Mouse (Mus musculus): ENCODE measurements around the gene Aph1a. TPM values are rescaled to one million over a fixed set of nuclear protein-coding genes. Genes with fewer than 3 reads are reported as not detected.
"Not testable (repeated sequence)": the region's sequence is repeated elsewhere in the genome, so short reads cannot be mapped to it uniquely, and the experiment has no call there.

Aph1a gene
- 106 TPM for polyA plus RNA-seq (2012; fragmentation: generic; extraction: Trizol)

GRCm38 (mm10) chr3:95893606-95894316, at the start of gene Aph1a:
Gene Aph1a (plus strand): TSS chr3:95893969.
- peak within 1 kb of the TSS; percentile 81 for H3K4me3 ChIP-seq
- not testable (repeated sequence) for H3ac ChIP-seq (ENCODE audit: control insufficient read depth, insufficient read length); H3K27me3 ChIP-seq (ENCODE audit: control insufficient read depth, insufficient read depth, insufficient read length); H3K36me3 ChIP-seq (ENCODE audit: control insufficient read depth, insufficient read depth)
- peaks cover 14% of the 10 kb centered on the region for H3K79me2 ChIP-seq (ENCODE audit: control insufficient read depth, insufficient read depth)
- peak within 1 kb of the TSS; percentile 91 for H3K4me2 ChIP-seq (ENCODE audit: low read depth)

- no peak overlapping the region for H3ac ChIP-seq (ENCODE audit: control insufficient read depth, insufficient read length)
- H3K27me3 ChIP-seq (ENCODE audit: control insufficient read depth, insufficient read depth, insufficient read length) = no peaks in the 10 kb centered on the region
- peaks cover 20% of the 10 kb centered on the region for H3K79me2 ChIP-seq (ENCODE audit: control insufficient read depth, insufficient read depth)
- H3K4me3 ChIP-seq = no peak overlapping the region
- H3K36me3 ChIP-seq (ENCODE audit: control insufficient read depth, insufficient read depth) = peaks cover 70% of the 10 kb centered on the region
- H3K4me2 ChIP-seq (ENCODE audit: low read depth) = no peak overlapping the region
- no peak for TF ChIP-seq TCF12 (IDR thresholded peaks at IDR 0.05; ENCODE audit: insufficient read depth, poor library complexity, severe bottlenecking)
- no peak for TF ChIP-seq REST (IDR thresholded peaks at IDR 0.05; ENCODE audit: insufficient read depth, insufficient read length)
- no peak for TF ChIP-seq USF1 (IDR thresholded peaks at IDR 0.05; ENCODE audit: low read depth)
- no peak for TF ChIP-seq CEBPB (IDR thresholded peaks at IDR 0.05; ENCODE audit: insufficient read depth, poor library complexity, severe bottlenecking)
- TF ChIP-seq MYOG (IDR thresholded peaks at IDR 0.05; ENCODE audit: control insufficient read depth in 1 of 3, insufficient read depth in 1 of 3, insufficient read length in 2 of 3, low read depth in 2 of 3) = no peak
- TF ChIP-seq E2F4 (IDR thresholded peaks at IDR 0.05; ENCODE audit: insufficient read depth) = no peak
- no peak for TF ChIP-seq TCF3 (IDR thresholded peaks at IDR 0.05; ENCODE audit: insufficient read length, low read depth)
- TF ChIP-seq POLR2AphosphoS2 (IDR thresholded peaks at IDR 0.05; ENCODE audit: insufficient read length, low read depth) = no peak
- no peak for TF ChIP-seq MAX (IDR thresholded peaks at IDR 0.05; ENCODE audit: low read depth)
- TF ChIP-seq MYOD1 (IDR thresholded peaks at IDR 0.05; ENCODE audit: control insufficient read depth in 1 of 3, insufficient read length in 2 of 3, low read depth in 2 of 3) = no peak
- TF ChIP-seq POLR2A (IDR thresholded peaks at IDR 0.05; ENCODE audit: insufficient read length, low read depth) = no peak
- TF ChIP-seq SRF (IDR thresholded peaks at IDR 0.05; ENCODE audit: control insufficient read depth, insufficient read length, low read depth) = no peak
Observed at GRCm38 (mm10) chr3:95850611-95851010, 43.2 kb upstream of the Aph1a start.

- Histone ChIP-seq H3K4me2 (ENCODE audit: low read depth) (no peak overlapping the region), H3K4me3 (no peak overlapping the region), H3ac (ENCODE audit: control insufficient read depth, insufficient read length) (no peak overlapping the region)
Observed at GRCm38 (mm10) chr3:95851317-95851716, 42.5 kb upstream of the Aph1a start.

GRCm38 (mm10) chr3:95855502-95856089, 38.2 kb upstream of the Aph1a start, which contains the start of gene Prpf3:
Gene Prpf3 (minus strand): TSS chr3:95855885.
- Histone ChIP-seq H3K4me2 (ENCODE audit: low read depth) (peak within 1 kb of the TSS; percentile 79), H3ac (ENCODE audit: control insufficient read depth, insufficient read length) (peak within 1 kb of the TSS; percentile 16), H3K36me3 (ENCODE audit: control insufficient read depth, insufficient read depth) (peaks cover 26% of the 10 kb centered on the region), H3K79me2 (ENCODE audit: control insufficient read depth, insufficient read depth) (peaks cover 20% of the 10 kb centered on the region), H3K4me3 (peak within 1 kb of the TSS; percentile 70), H3K27me3 (ENCODE audit: control insufficient read depth, insufficient read depth, insufficient read length) (no peaks in the 10 kb centered on the region)
- TF ChIP-seq TCF3 (IDR thresholded peaks at IDR 0.05; ENCODE audit: insufficient read length, low read depth) (no peak), CEBPB (IDR thresholded peaks at IDR 0.05; ENCODE audit: insufficient read depth, poor library complexity, severe bottlenecking) (no peak), POLR2A (IDR thresholded peaks at IDR 0.05; ENCODE audit: insufficient read length, low read depth) (peak; percentile 99), MYOG (IDR thresholded peaks at IDR 0.05; ENCODE audit: control insufficient read depth in 1 of 3, insufficient read depth in 1 of 3, insufficient read length in 2 of 3, low read depth in 2 of 3) (peak in 2 of 3 experiments; percentile 10 to 50), SRF (IDR thresholded peaks at IDR 0.05; ENCODE audit: control insufficient read depth, insufficient read length, low read depth) (no peak), MYOD1 (IDR thresholded peaks at IDR 0.05; ENCODE audit: control insufficient read depth in 1 of 3, insufficient read length in 2 of 3, low read depth in 2 of 3) (no peak), MAX (IDR thresholded peaks at IDR 0.05; ENCODE audit: low read depth) (peak; percentile 47), REST (IDR thresholded peaks at IDR 0.05; ENCODE audit: insufficient read depth, insufficient read length) (no peak), E2F4 (IDR thresholded peaks at IDR 0.05; ENCODE audit: insufficient read depth) (peak; percentile 11), TCF12 (IDR thresholded peaks at IDR 0.05; ENCODE audit: insufficient read depth, poor library complexity, severe bottlenecking) (no peak), POLR2AphosphoS2 (IDR thresholded peaks at IDR 0.05; ENCODE audit: insufficient read length, low read depth) (peak; percentile 95), USF1 (IDR thresholded peaks at IDR 0.05; ENCODE audit: low read depth) (peak; percentile 96)

More at GRCm38 (mm10) chr3:95851317-95851716, 42.5 kb upstream of the Aph1a start:
- H3K79me2 ChIP-seq (ENCODE audit: control insufficient read depth, insufficient read depth) = peaks cover 20% of the 10 kb centered on the region
- H3K27me3 ChIP-seq (ENCODE audit: control insufficient read depth, insufficient read depth, insufficient read length) = no peaks in the 10 kb centered on the region
- H3K36me3 ChIP-seq (ENCODE audit: control insufficient read depth, insufficient read depth) = peaks cover 65% of the 10 kb centered on the region
- TF ChIP-seq USF1 (IDR thresholded peaks at IDR 0.05; ENCODE audit: low read depth) (no peak), TCF12 (IDR thresholded peaks at IDR 0.05; ENCODE audit: insufficient read depth, poor library complexity, severe bottlenecking) (no peak), SRF (IDR thresholded peaks at IDR 0.05; ENCODE audit: control insufficient read depth, insufficient read length, low read depth) (no peak), MAX (IDR thresholded peaks at IDR 0.05; ENCODE audit: low read depth) (no peak), CEBPB (IDR thresholded peaks at IDR 0.05; ENCODE audit: insufficient read depth, poor library complexity, severe bottlenecking) (no peak)

- Histone ChIP-seq H3K27me3 (ENCODE audit: control insufficient read depth, insufficient read depth, insufficient read length) (no peaks in the 10 kb centered on the region), H3K79me2 (ENCODE audit: control insufficient read depth, insufficient read depth) (peaks cover 20% of the 10 kb centered on the region), H3ac (ENCODE audit: control insufficient read depth, insufficient read length) (peak overlapping the region; percentile 16), H3K4me2 (ENCODE audit: low read depth) (peak overlapping the region; percentile 68), H3K36me3 (ENCODE audit: control insufficient read depth, insufficient read depth) (peaks cover 21% of the 10 kb centered on the region), H3K4me3 (peak overlapping the region; percentile 70)
- TF ChIP-seq CEBPB (IDR thresholded peaks at IDR 0.05; ENCODE audit: insufficient read depth, poor library complexity, severe bottlenecking) (no peak), REST (IDR thresholded peaks at IDR 0.05; ENCODE audit: insufficient read depth, insufficient read length) (no peak), SRF (IDR thresholded peaks at IDR 0.05; ENCODE audit: control insufficient read depth, insufficient read length, low read depth) (no peak), POLR2A (IDR thresholded peaks at IDR 0.05; ENCODE audit: insufficient read length, low read depth) (no peak), MYOG (IDR thresholded peaks at IDR 0.05; ENCODE audit: control insufficient read depth in 1 of 3, insufficient read depth in 1 of 3, insufficient read length in 2 of 3, low read depth in 2 of 3) (no peak), USF1 (IDR thresholded peaks at IDR 0.05; ENCODE audit: low read depth) (no peak), POLR2AphosphoS2 (IDR thresholded peaks at IDR 0.05; ENCODE audit: insufficient read length, low read depth) (no peak), MYOD1 (IDR thresholded peaks at IDR 0.05; ENCODE audit: control insufficient read depth in 1 of 3, insufficient read length in 2 of 3, low read depth in 2 of 3) (no peak)
Observed at GRCm38 (mm10) chr3:95856115-95856514, 37.7 kb upstream of the Aph1a start.

GRCm38 (mm10) chr3:95857050-95857449, 36.7 kb upstream of the Aph1a start:
- H3K4me3 ChIP-seq = not testable (repeated sequence)

GRCm38 (mm10) chr3:95858278-95858677, 35.5 kb upstream of the Aph1a start:
- H3K79me2 ChIP-seq (ENCODE audit: control insufficient read depth, insufficient read depth) = peaks cover 20% of the 10 kb centered on the region
- not testable (repeated sequence) for H3K4me3 ChIP-seq; H3K27me3 ChIP-seq (ENCODE audit: control insufficient read depth, insufficient read depth, insufficient read length); H3K4me2 ChIP-seq (ENCODE audit: low read depth); H3K36me3 ChIP-seq (ENCODE audit: control insufficient read depth, insufficient read depth); H3ac ChIP-seq (ENCODE audit: control insufficient read depth, insufficient read length)

More at GRCm38 (mm10) chr3:95857050-95857449, 36.7 kb upstream of the Aph1a start:
- not testable (repeated sequence) for H3ac ChIP-seq (ENCODE audit: control insufficient read depth, insufficient read length); H3K27me3 ChIP-seq (ENCODE audit: control insufficient read depth, insufficient read depth, insufficient read length); H3K4me2 ChIP-seq (ENCODE audit: low read depth)
- Histone ChIP-seq H3K79me2 (ENCODE audit: control insufficient read depth, insufficient read depth) (peaks cover 20% of the 10 kb centered on the region), H3K36me3 (ENCODE audit: control insufficient read depth, insufficient read depth) (peaks cover 14% of the 10 kb centered on the region)
